Mouse (Mus musculus) stomach, postnatal 0 days (tissue): ENCODE results near the gene Fhl3. TPM values are rescaled to one million over a fixed set of nuclear protein-coding genes. Genes with fewer than 3 reads are reported as not detected.

Experiments used
- ATAC-seq: fragments of 200-750 bp; cut with Nextera tagmentation; 2 replicates; pipeline ENCODE4 v1.8.0; 2017; ENCODE audit not compliant: low FRiP score, low TSS enrichment
- DNase-seq: peaks from one replicate; pipeline ENCODE4 v3.0.0-alpha.2; 2016; ENCODE audit warnings: low spot score
- H3K27ac ChIP-seq: fragments of 300-500 bp; sonication (generic); replicated peaks from 2 replicates; pipeline ENCODE4 v1.5.1; 2014; ENCODE audit warnings: mild to moderate bottlenecking, control low read depth
- H3K27me3 ChIP-seq: fragments of 300-500 bp; sonication (generic); 2 replicates; pipeline ENCODE4 v1.6.1; 2014; ENCODE audit warnings: low read length; ENCODE audit not compliant: control insufficient read depth, insufficient read depth
- H3K36me3 ChIP-seq: fragments of 300-500 bp; sonication (generic); 2 replicates; pipeline ENCODE4 v1.6.1; 2014; ENCODE audit warnings: low read length, mixed read lengths; ENCODE audit not compliant: control insufficient read depth, insufficient read depth
- H3K4me1 ChIP-seq: fragments of 300-500 bp; sonication (generic); replicated peaks from 2 replicates; pipeline ENCODE4 v1.6.1; 2014; ENCODE audit warnings: antibody characterized with exemption; ENCODE audit not compliant: control insufficient read depth, insufficient read depth
- H3K4me2 ChIP-seq: fragments of 300-500 bp; sonication (generic); replicated peaks from 2 replicates; pipeline ENCODE4 v1.6.1; 2014; ENCODE audit warnings: low read depth, mild to moderate bottlenecking, control low read depth, moderate library complexity
- H3K4me3 ChIP-seq: fragments of 300-500 bp; sonication (generic); 2 replicates; pipeline ENCODE4 v1.5.1; 2014; ENCODE audit warnings: low read depth, low read length, control low read depth
- H3K9ac ChIP-seq: fragments of 300-500 bp; sonication (generic); 2 replicates; pipeline ENCODE4 v1.6.1; 2014; ENCODE audit warnings: mild to moderate bottlenecking, low read length, control low read depth, mixed read lengths
- H3K9me3 ChIP-seq: fragments of 300-500 bp; sonication (generic); 2 replicates; pipeline ENCODE4 v1.6.1; 2016; ENCODE audit warnings: low read length; ENCODE audit not compliant: control insufficient read depth
- CTCF ChIP-seq: IDR thresholded peaks from 2 replicates; pipeline ENCODE4 v1.5.1; 2016; ENCODE audit warnings: antibody characterized with exemption, low read depth, mild to moderate bottlenecking, moderate library complexity
- EP300 ChIP-seq: optimal IDR thresholded peaks from 2 replicates; pipeline ENCODE3; 2016; ENCODE audit warnings: antibody characterized with exemption
- WGBS: fragments of 180-500 bp; shearing (Covaris S2); extraction: QIAGEN DNeasy Blood & Tissue Kit; methylation state at CpG from one replicate; pipeline ENCODE4 v1.1.7; 2014; 5-methylcytosine and 5-hydroxymethylcytosine counted together
- microRNA counts: library from miRNA; unstranded; fragments of <30 nt; microRNA quantifications from one replicate; lab custom pipeline; 2015
- microRNA-seq: library from miRNA; unstranded; fragments of <30 nt; microRNA quantifications from one replicate; pipeline ENCODE4, GENCODE M21; 2016
- polyA plus RNA-seq: library from polyadenylated mRNA; unstranded; fragments of >200 nt; fragmentation: Nextera tagmentation; extraction: Ambion mirVana; gene quantifications from 2 replicates; pipeline ENCODE4 v1.2.1, GENCODE M21; 2015

Fhl3 gene
- polyA plus RNA-seq, 1 experiment from 2014 or later = 9.0 TPM

DNA sequence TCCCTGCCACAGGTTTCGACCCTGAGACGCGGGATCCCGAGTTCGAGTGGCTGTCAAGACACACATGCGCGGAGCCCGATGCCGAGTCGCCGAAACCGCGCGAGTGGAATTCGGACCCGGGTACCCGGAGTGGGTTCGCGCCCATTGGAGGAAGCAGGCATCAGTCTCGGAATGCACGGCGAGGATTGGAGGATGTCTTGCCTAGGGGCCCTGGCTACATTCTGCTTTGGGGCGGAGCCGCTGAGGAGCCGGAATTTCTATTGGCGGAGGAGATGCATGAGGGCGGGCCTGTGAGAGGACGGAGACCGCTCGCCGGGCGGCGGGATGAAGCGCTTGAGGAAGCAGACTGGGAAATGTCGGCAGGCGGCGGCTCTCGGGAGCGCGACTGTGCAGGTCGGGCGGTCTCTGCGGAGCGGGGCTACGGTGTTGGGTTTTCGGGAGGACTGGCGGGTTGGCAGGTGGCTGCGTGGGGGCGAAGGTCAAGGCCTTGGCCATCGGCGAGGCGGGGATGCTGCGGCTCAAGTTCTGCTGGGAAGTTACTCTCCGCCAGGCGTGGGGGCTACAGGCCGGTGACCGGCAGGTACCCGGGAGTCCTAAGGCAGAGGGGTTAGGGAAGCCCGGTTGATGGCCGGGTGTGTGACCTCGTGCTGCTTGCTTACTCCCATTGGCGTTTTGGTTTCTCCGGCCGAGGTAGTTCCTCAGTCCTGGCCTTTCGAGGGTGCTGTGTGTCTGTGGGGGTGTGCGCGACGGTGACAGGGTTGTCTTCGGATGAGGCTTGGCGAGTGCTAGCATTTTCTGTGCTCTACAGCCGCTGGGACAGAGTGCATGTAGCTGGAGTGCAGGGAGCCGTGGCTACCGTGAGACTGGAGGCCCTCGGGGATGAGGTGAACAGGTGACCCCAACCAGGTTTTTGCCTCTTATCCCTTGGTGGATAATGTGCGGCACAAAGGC is 51.1 kb downstream of the Fhl3 start:
- H3K27me3 ChIP-seq = no peaks in the 10 kb centered on the region
- under 1% methylated on average over 75 of the region's 75 CpGs for WGBS
- peak overlapping the region; percentile 75 for H3K4me3 ChIP-seq
- H3K36me3 ChIP-seq = peaks cover 2% of the 10 kb centered on the region; the same call in 1 of the 2 replicates
- peak overlapping the region; percentile 49; the same call in 1 of the 2 replicates for H3K27ac ChIP-seq
- peak; percentile 98 for DNase-seq
- no peaks in the 10 kb centered on the region for H3K9me3 ChIP-seq
- ATAC-seq = peak; percentile 99
- peak overlapping the region; percentile 97 for H3K4me2 ChIP-seq
- TF ChIP-seq CTCF (no peak; the same call in 1 of the 2 replicates), EP300 (no peak)
- H3K9ac ChIP-seq = peak overlapping the region; percentile 76
- 0 out of 2 replicates have a peak, but pooled peaks cover 2% of the 10 kb centered on the region for H3K4me1 ChIP-seq

- peak overlapping the region; percentile 75 for H3K4me3 ChIP-seq
- DNase-seq (no peak), ATAC-seq (no peak)
- H3K4me1 ChIP-seq = 0 out of 2 replicates have a peak, but pooled peaks cover 2% of the 10 kb centered on the region
- H3K27me3 ChIP-seq = no peaks in the 10 kb centered on the region
- TF ChIP-seq CTCF = peak; percentile 39
- TF ChIP-seq EP300 = no peak
- peak overlapping the region; percentile 97 for H3K4me2 ChIP-seq
- 20% methylated on average over 15 of the region's 15 CpGs for WGBS
- no peaks in the 10 kb centered on the region for H3K36me3 ChIP-seq
- H3K27ac ChIP-seq = peak overlapping the region; percentile 49; the same call in 1 of the 2 replicates
- H3K9ac ChIP-seq = peak overlapping the region; percentile 76
- H3K9me3 ChIP-seq = no peaks in the 10 kb centered on the region
Observed at GRCm38 (mm10) chr4:124752281-124753199, 52.0 kb downstream of the Fhl3 start.

- TF ChIP-seq EP300 (no peak), CTCF (no peak)
- DNase-seq = no peak
- Histone ChIP-seq H3K4me2 (no peak overlapping the region), H3K4me1 (0 out of 2 replicates have a peak, but pooled peaks cover 2% of the 10 kb centered on the region), H3K9ac (no peak overlapping the region), H3K27ac (no peak overlapping the region), H3K27me3 (no peaks in the 10 kb centered on the region), H3K4me3 (no peak overlapping the region), H3K36me3 (no peaks in the 10 kb centered on the region), H3K9me3 (no peaks in the 10 kb centered on the region)
- WGBS = 26% methylated on average over 7 of the region's 7 CpGs
- ATAC-seq = no peak
Observed at GRCm38 (mm10) chr4:124755526-124755925, 55.0 kb downstream of the Fhl3 start.

MicroRNAs encoded within 50 kb of the gene (microRNA counts, 519-probe panel; counts per million panel counts)
- microRNA mmu-miR-697 (lab: Ali Mortazavi, UCI) = not detected
- microRNA mmu-miR-698 (lab: Ali Mortazavi, UCI) = not detected

Small RNA genes within 50 kb of the gene (microRNA-seq; reads per million reads assigned to microRNA genes)
- gene Gm24721 (not detected), gene Mir697 (not detected), gene Mir698 (not detected)

Other genes with a start within 250 kb of the Fhl3 start
- gene 3100002H09Rik, start 89.9 kb upstream of the Fhl3 start, polyA plus RNA-seq = not detected in 2 replicates
- 0.13 TPM in 2 replicates for gene Pou3f1, start 43.9 kb upstream of the Fhl3 start, polyA plus RNA-seq
- gene Utp11, start 7.1 kb upstream of the Fhl3 start, polyA plus RNA-seq = 105 TPM in 2 replicates
- gene Sf3a3, start 14.1 kb downstream of the Fhl3 start, polyA plus RNA-seq = 58.7 and 63.5 TPM in 2 replicates
- gene Inpp5b, start 41.1 kb downstream of the Fhl3 start, polyA plus RNA-seq = 23.5 and 24.8 TPM in 2 replicates
- gene Mtf1, start 101.4 kb downstream of the Fhl3 start, polyA plus RNA-seq = 10.6 and 11.6 TPM in 2 replicates
- gene Yrdc, start 150.0 kb downstream of the Fhl3 start, polyA plus RNA-seq = 31.2 and 32.3 TPM in 2 replicates
- gene 1110065P20Rik, start 150.5 kb downstream of the Fhl3 start, polyA plus RNA-seq = 64.1 and 65.8 TPM in 2 replicates
- gene Maneal, start 161.5 kb downstream of the Fhl3 start, polyA plus RNA-seq = 0.19 and 0.21 TPM in 2 replicates
- gene Epha10, start 180.2 kb downstream of the Fhl3 start, polyA plus RNA-seq = 0.17 TPM in 1 of 2 replicates, not detected in the other
- 6.1 and 6.9 TPM in 2 replicates for gene 9930104L06Rik, start 236.3 kb downstream of the Fhl3 start, polyA plus RNA-seq
- gene Cdca8, start 238.6 kb downstream of the Fhl3 start, polyA plus RNA-seq = 26.9 and 34.9 TPM in 2 replicates